In the genomic region with DNA sequence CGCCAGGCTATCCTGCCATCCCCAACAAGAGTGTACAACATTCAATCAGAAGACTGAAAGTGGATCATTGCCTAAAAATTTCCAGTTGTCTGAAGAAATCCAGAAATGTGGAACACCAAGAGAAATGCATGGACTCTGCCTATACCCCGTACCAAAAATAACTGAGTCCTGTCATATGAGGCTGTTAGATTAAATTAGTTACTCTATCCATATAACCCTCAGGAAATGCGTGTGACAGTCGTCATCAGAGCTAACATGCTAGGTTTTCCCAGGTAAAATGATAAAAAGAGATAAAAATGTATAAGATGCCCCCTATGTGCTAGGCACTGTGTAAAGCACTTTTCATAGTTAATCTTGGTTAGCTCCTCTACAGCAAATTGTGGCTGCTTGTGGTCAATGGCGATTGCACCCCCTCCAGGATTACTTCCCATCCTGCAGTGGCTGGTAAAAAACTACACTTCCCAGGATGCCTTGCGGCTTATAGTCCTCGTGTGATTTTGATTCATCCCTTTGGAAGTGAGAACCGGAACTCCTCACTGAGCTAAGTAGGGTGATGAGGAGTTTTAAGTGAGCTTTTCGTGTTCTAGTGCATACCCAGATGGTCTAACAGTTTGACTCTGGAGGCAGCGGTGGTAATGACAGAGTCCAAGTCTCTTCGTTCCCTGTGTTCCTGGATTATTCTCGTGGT, we compare ENCODE assay signal across 8 mouse cellular contexts. TPM values are rescaled to one million over a fixed set of nuclear protein-coding genes. Genes with fewer than 3 reads are reported as not detected.
DNase-seq lines count a peak whose midpoint lies in the region.

A gene (plus strand): TSS at position 519 of the 688 bp plus-strand sequence.

- intact Hi-C loops in left cerebral cortex, postnatal 36 days (cut with DNase I): no loop called here

- DNase-seq in thymus, postnatal 14 days: peak; percentile 27
- DNase-seq in thymus, postnatal 36 days: no peak
- DNase-seq in embryo, embryonic 9.5 days (ENCODE audit: extremely low spot score): peak; percentile 85
- peak; percentile 37 to 63 for DNase-seq in gastrocnemius, postnatal 4 days (ENCODE audit: low spot score in 2 of 2)
- DNase-seq in kidney, adult 11 months: peak; percentile 23
- peak; percentile 81 to 87 for DNase-seq in left cerebral cortex, postnatal 36 days (ENCODE audit: low spot score in 2 of 2)
- DNase-seq in mesoderm, embryonic 11.5 days (ENCODE audit: low read depth, low spot score): peak; percentile 85
- DNase-seq in right cerebral cortex, postnatal 4 days: peak; percentile 74

RNA-seq across cellular contexts. Expression of the gene that starts here (rescaled TPM):
- 1 to 10 TPM; 8.5 to 9.5 TPM for total RNA-seq in gastrocnemius, postnatal 4 days (2021)
- 10 to 100 TPM; 10.4 to 11.2 TPM for total RNA-seq in left cerebral cortex, postnatal 36 days (2021)

Comparison
In these comparisons a context has a peak if more than half of its experiments do, and no peak if none do; other contexts are left out.
1. DNase-seq: peak in thymus, postnatal 14 days (single experiment), embryo, embryonic 9.5 days (single experiment), gastrocnemius, postnatal 4 days (2 of 2), kidney, adult 11 months (single experiment), left cerebral cortex, postnatal 36 days (2 of 2), mesoderm, embryonic 11.5 days (single experiment) and right cerebral cortex, postnatal 4 days (single experiment); none in thymus, postnatal 36 days (0 of 2).